Mouse (Mus musculus) myocyte (in vitro differentiated cells): ENCODE measurements around the gene Klhl3.

ENCODE experiments used
- CEBPB ChIP-seq: IDR thresholded peaks from 2 replicates; pipeline ENCODE4 v1.6.1; 2011; ENCODE audit warnings: mild to moderate bottlenecking, moderate library complexity; ENCODE audit not compliant: poor library complexity, insufficient read depth, severe bottlenecking
- E2F4 ChIP-seq: IDR thresholded peaks from one replicate; pipeline ENCODE4 v1.6.1; 2011; ENCODE audit warnings: mild to moderate bottlenecking, control low read depth, moderate library complexity; ENCODE audit not compliant: insufficient read depth
- MAX ChIP-seq: IDR thresholded peaks from one replicate; pipeline ENCODE4 v1.6.1; 2011; ENCODE audit warnings: low read depth, mild to moderate bottlenecking, control low read depth
- MYOD1 ChIP-seq, 3 experiments: IDR thresholded peaks; one replicate each; pipeline ENCODE4 v1.6.1; 2011; ENCODE audit warnings: control low read depth in 2 of 3, low read depth in 2 of 3, mild to moderate bottlenecking in 2 of 3, moderate library complexity in 1 of 3; ENCODE audit not compliant: insufficient read length in 2 of 3, control insufficient read depth in 1 of 3
- POLR2A ChIP-seq: IDR thresholded peaks from one replicate; pipeline ENCODE4 v1.6.1; 2011; ENCODE audit warnings: low read depth, mild to moderate bottlenecking, control low read depth, moderate library complexity; ENCODE audit not compliant: insufficient read length
- POLR2AphosphoS2 ChIP-seq: IDR thresholded peaks from one replicate; pipeline ENCODE4 v1.6.1; 2011; ENCODE audit warnings: low read depth, control low read depth; ENCODE audit not compliant: insufficient read length
- SRF ChIP-seq: IDR thresholded peaks from one replicate; pipeline ENCODE4 v1.6.1; 2011; ENCODE audit warnings: low read depth; ENCODE audit not compliant: control insufficient read depth, insufficient read length
- TCF12 ChIP-seq: IDR thresholded peaks from one replicate; pipeline ENCODE4 v1.6.1; 2011; ENCODE audit warnings: mild to moderate bottlenecking, control low read depth; ENCODE audit not compliant: poor library complexity, insufficient read depth, severe bottlenecking
- TCF3 ChIP-seq: IDR thresholded peaks from one replicate; pipeline ENCODE4 v1.6.1; 2011; ENCODE audit warnings: low read depth, control low read depth; ENCODE audit not compliant: insufficient read length
- USF1 ChIP-seq: IDR thresholded peaks from one replicate; pipeline ENCODE4 v1.6.1; 2011; ENCODE audit warnings: low read depth, mild to moderate bottlenecking, control low read depth, moderate library complexity

- TF ChIP-seq POLR2A = no peak
- TF ChIP-seq POLR2AphosphoS2 = no peak
- TF ChIP-seq TCF12 = no peak
- TF ChIP-seq E2F4 = no peak
- TF ChIP-seq CEBPB = no peak
- TF ChIP-seq SRF = no peak
- TF ChIP-seq USF1 = no peak
- TF ChIP-seq MAX = no peak
- no peak for TF ChIP-seq TCF3
- TF ChIP-seq MYOD1 (IDR thresholded peaks at IDR 0.05; ENCODE audit: control insufficient read depth in 1 of 3, insufficient read length in 2 of 3, low read depth in 2 of 3) = no peak
Measured at GRCm38 (mm10) chr13:57960254-57960653, 153.1 kb downstream of the Klhl3 start.
